Mouse (Mus musculus): ENCODE measurements at regions not wholly inside any gene's neighbourhood (a gene's known extent, or its start where the extent isn't known, plus 50 kb on each side); places are given as distances from the start of the nearest gene placed in this dataset.

GRCm38 (mm10) chr8:93697206-93697605 lies 112.6 kb upstream of the Gnao1 start:
- TF ChIP-seq CTCF (IDR thresholded peaks at IDR 0.05; ENCODE audit: insufficient read depth, low read length) (no peak), POLR2A (IDR thresholded peaks at IDR 0.05; ENCODE audit: borderline replicate concordance, extremely low read depth, low read depth, low read length) (no peak)
